Mouse (Mus musculus): Measurements from ENCODE around the gene Eln.

Eln gene

GRCm38 (mm10) chr5:134745000-134745399, 2.1 kb downstream of the Eln start:
- DNase-seq (ENCODE audit: low spot score in 2 of 2): no peak

- DNase-seq (ENCODE audit: low spot score in 2 of 2): no peak
These were observed 3.1 kb downstream of the Eln start for GRCm38 (mm10) chr5:134743991-134744390.

DNA sequence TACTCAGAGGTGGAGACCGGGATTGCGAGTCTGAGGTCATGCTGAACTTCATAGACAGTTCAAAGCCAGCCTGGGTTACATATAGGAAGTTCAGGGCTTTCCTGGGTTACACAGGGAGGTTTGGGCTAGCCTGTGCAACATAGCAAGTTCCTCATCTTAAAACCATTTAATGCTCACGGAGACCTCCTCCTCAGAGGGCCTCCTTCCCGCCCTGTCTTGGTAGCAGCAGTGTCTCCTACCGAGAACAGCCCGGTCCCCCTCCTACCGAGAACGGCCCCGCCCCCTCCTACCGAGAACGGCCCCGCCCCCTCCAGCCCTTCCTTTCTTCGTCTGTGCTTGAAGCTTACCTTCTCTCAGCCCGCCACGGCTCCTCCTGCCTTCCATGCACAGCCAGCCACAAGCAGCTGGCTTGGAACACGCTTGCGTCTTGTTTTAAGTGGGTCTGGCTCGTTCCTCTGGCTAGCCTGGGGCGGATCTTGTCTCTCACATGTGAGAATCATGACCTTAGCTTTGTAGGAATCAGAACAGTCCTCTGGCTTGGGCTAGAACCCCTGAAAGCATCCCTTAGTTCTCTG, 4.8 kb downstream of the Eln start:
- peak; percentile 53 to 57 for DNase-seq (ENCODE audit: low spot score in 2 of 2)

DNA sequence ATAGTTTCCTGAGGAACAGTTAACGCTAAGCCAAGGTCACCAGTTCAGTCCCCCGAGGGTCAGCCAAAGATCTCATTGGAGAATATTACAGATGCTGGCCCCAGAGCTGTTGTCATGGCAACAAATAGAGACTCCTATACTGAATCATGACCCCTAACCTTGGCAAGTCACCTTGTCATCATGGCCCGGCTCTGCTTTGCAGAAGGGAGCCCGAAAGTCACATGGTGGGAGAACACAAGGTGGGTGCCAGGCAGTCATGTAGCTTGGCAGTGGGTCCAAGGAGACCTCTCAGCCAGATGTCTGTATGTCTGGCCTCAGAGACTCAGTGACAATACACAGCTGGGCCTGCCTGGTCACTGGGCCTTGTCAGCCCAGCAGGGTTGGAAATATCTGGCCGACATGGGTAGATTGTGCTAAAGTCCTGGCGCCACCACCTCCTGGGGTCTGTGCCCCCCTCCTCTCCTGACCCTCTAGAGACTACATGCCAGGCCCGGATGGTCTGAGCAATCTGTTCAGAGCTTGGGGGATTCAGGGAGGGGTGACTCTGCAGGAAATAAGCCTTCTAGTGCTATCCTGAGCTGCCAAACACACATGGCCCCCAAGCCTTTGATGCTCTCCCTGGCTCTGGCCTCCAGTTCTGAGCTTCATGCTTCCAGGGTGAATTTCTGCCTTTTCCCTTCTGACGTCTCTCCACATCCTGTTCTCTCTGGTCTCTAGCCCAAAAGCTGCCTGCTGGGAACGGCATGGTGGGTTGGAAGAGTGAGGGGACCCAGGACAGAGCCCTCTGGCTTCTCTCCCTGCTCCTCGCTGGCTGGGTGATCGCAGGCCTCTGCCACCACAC, 6.4 kb downstream of the Eln start:
- DNase-seq (ENCODE audit: low spot score in 2 of 2): peak; percentile 84 to 87

- DNase-seq (ENCODE audit: low spot score in 2 of 2): peak in 1 of 2 experiments; percentile 20
These were observed 7.2 kb downstream of the Eln start for GRCm38 (mm10) chr5:134739951-134740350.

GRCm38 (mm10) chr5:134734920-134735319, 12.2 kb downstream of the Eln start:
- peak; percentile 41 to 47 for DNase-seq (ENCODE audit: low spot score in 2 of 2)

DNA sequence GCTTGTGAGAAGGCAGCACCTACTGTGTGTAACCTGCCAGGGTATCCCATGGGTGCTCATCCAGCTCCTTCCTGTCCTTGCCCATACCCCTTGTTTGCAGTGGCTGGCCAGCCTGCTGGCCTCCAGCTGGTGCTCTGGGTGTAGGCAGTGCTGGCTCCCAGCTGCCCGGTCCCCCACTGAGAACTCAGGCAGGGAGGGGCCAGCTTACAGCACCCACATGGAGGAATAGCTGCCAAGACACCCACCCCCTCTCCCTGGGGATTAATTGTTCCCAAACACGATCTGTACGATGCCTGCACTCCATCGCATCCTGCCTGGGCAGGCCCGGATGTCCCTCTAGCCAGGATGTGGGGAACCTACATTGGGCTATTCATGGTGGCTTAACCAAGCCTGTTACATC, 13.1 kb downstream of the Eln start:
- DNase-seq (ENCODE audit: low spot score in 2 of 2): peak in 1 of 2 experiments; percentile 43

GRCm38 (mm10) chr5:134733241-134733640, 13.9 kb downstream of the Eln start:
- DNase-seq (ENCODE audit: low spot score in 2 of 2): no peak

GRCm38 (mm10) chr5:134729124-134729523, 18.0 kb downstream of the Eln start:
- no peak for DNase-seq (ENCODE audit: low spot score in 2 of 2)

DNA sequence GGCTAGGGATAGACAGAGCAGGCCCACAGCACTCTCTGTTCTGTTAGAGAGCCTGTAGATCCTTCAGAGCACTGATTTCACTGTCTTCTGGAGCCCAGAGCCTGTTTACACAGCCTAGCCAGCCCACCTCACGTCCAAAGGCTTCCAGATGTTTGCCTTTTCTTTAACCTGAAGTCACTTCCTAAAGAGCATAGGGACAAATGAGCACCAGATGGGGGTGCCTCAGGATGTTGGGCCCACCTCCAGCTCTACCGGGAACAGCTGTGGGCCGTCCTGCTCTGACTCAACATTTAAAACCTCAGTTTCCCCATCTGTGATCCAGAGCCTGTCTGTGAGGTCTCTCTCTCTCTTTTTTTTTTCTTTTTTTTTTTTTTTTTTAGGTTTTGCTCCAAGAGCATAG, 18.6 kb downstream of the Eln start:
- DNase-seq (ENCODE audit: low spot score in 2 of 2): no peak

DNA sequence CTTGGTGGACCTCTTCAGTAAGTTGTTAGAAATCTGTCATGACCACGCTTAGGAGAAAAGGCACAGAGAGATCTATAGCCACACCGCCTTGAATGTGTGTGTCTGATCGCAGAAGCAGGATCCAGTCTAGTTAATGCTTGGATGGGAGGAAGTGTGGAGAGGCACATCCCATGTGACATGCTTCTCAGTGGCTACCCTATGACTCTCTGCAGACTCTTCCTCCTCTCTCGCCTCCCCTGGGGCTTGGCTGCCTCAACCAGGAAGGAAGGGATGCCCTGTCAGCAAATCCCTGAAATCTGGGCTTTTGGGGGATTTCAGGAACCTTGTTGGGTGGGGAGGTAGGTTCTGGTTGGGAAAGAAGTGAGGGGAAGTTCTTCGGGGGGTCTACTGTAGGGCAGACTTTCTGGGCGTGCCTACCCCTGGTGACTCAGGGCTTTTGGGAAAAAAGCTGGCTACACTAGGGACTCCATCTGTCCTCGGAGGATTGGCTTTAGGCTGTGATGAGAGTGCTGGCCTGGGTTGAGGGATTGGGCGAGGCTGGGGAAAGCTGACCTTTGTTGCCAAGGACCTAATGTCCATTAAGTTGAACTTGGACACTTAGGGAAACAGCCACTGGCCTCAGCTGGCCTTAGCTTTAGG, 20.0 kb downstream of the Eln start:
- DNase-seq (ENCODE audit: low spot score in 2 of 2): no peak

GRCm38 (mm10) chr5:134725299-134725698, 21.8 kb downstream of the Eln start:
- DNase-seq (ENCODE audit: low spot score in 2 of 2): no peak

GRCm38 (mm10) chr5:134720058-134720457, 27.1 kb downstream of the Eln start:
- DNase-seq (ENCODE audit: low spot score in 2 of 2): no peak

DNA sequence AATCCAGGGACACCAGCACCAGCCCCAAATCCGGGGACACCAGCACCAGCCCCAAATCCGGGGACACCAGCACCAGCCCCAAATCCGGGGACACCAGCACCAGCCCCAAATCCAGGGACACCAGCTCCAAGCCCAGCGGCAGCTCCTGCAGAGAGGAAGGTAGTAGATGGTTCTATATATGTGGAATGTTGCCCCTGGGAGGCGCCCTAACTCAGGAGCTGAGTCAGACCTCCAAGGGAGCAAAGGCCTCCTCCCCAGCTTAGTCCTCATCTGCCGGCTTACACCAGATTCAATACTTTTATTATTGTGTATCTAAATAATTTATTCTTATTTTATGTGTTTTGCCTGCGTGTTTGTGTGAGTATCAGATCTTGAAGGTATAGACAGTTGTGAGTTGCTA, 36.0 kb downstream of the Eln start:
- DNase-seq (ENCODE audit: low spot score in 2 of 2): no peak

DNA sequence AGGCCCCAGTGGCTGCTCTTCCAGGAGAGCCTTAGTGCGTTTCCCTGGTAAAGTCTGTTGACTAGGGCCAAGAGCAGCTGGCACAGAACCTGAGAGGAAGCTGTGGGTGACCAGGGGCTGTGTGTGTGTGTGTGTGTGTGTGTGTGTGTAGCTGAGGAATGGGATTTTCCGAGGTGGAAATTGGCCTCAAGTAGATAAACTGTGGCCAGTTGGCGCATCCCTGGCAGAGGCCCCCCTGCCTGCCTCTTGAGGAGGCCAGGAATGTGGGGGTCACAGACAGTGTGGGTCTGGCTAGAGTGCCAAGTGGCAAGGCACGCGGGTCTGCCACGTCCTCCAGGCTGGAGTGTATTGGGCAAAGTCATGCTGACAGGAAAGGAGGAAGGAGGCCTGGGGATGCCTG, 37.8 kb downstream of the Eln start:
- no peak for DNase-seq (ENCODE audit: low spot score in 2 of 2)

- peak; percentile 44 to 75 for DNase-seq (ENCODE audit: low spot score in 2 of 2)
These were observed 43.0 kb downstream of the Eln start for GRCm38 (mm10) chr5:134704157-134704556.

- no peak for DNase-seq (ENCODE audit: low spot score in 2 of 2)
These were observed 51.6 kb downstream of the Eln start for GRCm38 (mm10) chr5:134695539-134695938.

- no peak for DNase-seq (ENCODE audit: low spot score in 2 of 2)
These were observed 52.0 kb downstream of the Eln start for GRCm38 (mm10) chr5:134695082-134695481.

DNA sequence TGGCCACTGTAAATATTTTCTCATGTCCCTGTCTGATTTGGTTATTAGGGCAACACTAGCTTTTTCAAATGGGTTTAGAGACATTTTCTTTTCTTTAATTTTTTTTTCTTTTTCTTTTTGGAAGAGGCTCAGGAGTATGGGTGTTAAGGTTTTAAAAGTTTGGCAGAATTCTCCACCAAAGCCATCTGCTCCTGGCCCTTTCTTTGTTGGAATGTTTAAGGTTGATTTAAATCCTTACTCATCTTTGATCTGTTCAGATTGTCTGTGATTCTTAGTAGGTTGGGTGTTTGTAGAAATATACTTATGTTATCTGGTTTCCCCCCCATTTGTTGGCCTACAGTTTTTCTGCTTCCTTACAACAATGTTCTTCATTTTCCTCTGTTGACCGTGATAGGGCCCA, 54.4 kb downstream of the Eln start:
- DNase-seq (ENCODE audit: low spot score in 2 of 2): no peak

DNA sequence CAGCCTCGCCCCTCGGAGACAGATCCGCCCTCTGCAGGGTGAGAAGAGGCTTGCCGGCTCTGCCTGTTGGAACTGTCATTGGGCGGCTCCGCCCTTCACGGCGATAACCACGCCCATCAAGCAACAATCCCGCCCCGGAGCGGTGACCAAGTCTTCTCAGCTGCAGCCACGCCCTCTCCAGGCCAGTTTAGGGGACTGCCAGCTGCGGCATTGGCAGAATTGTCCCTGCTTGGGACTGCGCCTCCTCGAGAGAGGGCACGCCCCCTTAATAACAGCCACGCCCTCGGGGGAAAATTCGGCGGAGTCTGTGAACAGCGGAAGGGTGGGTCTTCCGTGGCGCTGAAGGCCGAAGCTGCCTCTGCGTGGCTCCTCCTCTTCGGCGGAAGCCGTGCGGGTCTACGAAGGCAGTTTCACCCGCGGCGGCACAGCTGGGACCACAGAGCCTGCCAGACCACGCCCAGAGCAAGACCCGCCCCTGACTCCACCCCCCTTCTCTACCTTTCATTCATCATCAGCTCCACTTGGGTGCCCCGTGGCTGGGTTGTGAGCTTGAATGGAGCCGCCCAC, 58.3 kb downstream of the Eln start:
- peak; percentile 99 to 100 for DNase-seq (ENCODE audit: low spot score in 2 of 2)

DNA sequence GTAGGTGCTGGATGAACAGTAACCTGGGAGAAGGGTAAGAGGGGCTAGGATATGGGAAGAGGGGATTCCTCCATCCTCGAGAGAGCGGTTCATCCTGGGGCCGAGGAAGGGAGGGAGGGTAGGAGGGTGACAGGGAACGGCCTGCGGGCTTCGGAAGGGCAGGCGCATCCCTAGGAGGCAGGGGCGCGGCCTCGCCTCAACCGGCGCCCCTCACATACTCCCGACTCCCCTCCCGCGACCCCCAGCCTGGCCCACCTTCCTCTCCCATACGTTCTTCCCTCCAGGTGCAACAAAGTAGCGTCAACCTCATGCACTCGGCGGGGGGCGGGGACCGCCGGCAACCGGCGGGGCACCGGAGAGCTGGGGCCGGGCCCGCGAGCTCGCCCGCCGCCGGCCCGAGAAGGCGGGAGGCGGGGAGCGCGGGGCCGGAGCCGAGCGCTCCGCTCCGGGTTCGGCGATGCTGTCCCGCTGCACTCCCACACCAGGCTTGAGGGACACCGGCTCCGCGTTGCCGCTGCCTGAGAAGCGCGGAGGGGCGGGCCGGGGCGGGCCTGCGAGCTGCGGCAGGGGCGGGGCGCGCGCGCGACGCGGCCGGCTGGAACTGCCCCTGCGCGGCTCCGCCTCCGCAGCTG, 58.9 kb downstream of the Eln start, which contains the start of gene Limk1:
Gene Limk1 (minus strand): TSS at position 513 of the 632 bp plus-strand sequence.
- DNase-seq (ENCODE audit: low spot score in 2 of 2): no peak

DNA sequence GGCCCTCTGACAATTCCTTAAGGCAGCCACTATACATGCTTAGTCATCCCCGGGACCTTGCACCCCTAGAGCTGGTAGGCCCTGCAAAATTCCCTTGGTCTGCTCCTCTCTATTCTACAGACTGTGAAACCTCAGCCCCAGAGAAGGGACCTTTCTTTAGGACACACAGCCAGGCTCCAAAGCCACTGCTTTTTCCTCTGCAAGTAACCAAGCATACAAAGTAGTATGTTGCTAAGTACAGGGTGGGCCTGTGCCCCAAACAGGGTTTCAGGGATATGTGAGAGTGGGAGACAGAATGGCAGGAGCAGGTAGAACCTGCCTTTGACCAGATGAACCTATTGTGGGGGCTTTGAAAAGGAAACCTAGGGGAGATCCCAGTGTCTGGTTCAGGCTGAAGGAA, 59.9 kb downstream of the Eln start:
- no peak for DNase-seq (ENCODE audit: low spot score in 2 of 2)
